Mouse (Mus musculus) layer of hippocampus, postnatal 10 days (tissue): ENCODE data around the gene Sos2. TPM values are rescaled to one million over a fixed set of nuclear protein-coding genes. Genes with fewer than 3 reads are reported as not detected.
"Not testable (repeated sequence)": the region's sequence is repeated elsewhere in the genome, so short reads cannot be mapped to it uniquely, and the experiment has no call there.

Experiments
- DNase-seq, 2 experiments: peaks; one replicate each; pipeline ENCODE4 v3.0.0; 2021; ENCODE audit warnings: low spot score in 2 of 2
- microRNA-seq, 2 experiments: library from miRNA; unstranded; fragments of <30 nt; microRNA quantifications; one replicate each; pipeline ENCODE4 v1.2.0; 2021
- total RNA-seq, 2 experiments: library from RNA; stranded (reverse); gene quantifications; 2 replicates each; pipeline ENCODE4 v1.2.3; 2021

The Sos2 gene
- total RNA-seq, 2 experiments from 2014 or later = 31.8 to 34.1 TPM

DNA sequence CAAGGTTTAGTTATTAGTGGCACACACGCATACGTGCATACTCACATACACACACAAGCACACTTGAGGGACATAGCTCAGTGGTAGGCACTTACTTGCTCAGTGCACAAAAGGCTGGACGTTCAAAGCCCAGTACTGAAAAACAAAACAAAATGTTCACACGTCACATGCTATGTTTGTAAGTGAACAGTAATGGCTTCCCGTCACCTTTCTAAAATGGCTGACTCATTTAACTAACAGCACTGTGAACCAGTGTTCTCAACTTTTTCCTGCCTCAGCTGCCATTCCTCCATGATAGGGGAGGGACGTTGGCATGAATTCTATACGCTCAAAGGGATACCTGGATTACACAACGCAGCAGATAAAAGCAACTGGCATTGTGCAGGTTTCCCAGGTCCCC is 108.4 kb downstream of the Sos2 start:
- no peak for DNase-seq

DNA sequence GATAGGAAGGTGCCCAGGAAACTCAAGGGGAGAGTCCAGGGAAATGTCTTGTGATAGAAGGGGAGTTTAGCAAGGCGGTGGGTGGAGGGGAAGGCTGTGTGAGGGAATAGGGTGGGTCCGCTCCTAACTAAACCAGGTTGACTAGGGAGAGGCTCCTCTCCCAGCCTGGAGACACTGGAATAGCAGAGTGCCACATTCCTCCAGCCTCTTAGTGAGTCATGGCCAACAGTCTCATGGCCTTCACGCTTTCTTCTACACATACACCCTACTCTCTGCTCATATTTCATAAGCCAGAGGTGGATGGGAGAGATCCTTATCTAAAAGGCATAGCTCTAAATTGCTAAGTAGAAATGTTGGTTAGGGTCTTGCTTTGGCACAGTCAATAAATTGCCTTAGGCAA is 111.7 kb downstream of the Sos2 start:
- DNase-seq = no peak

DNA sequence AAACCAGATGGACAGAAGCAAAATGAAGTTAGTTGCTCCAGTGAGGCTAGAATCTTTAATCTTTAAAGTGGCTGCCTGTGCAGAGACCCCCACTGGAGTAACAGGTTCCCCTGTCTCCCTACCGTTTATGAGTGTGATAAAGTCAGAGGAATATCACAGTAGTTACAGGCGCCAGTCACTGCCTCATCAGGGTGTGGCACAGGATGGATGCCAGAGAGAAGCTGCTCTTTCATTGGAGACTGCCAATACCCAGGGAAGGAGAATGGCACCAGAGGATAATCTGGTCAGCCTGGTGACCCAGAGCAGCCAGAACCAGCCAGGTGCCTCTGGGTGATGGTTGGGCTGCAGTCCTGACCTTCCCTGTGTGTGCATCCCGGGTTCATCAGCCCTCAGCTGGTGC is 113.4 kb downstream of the Sos2 start:
- no peak for DNase-seq

DNA sequence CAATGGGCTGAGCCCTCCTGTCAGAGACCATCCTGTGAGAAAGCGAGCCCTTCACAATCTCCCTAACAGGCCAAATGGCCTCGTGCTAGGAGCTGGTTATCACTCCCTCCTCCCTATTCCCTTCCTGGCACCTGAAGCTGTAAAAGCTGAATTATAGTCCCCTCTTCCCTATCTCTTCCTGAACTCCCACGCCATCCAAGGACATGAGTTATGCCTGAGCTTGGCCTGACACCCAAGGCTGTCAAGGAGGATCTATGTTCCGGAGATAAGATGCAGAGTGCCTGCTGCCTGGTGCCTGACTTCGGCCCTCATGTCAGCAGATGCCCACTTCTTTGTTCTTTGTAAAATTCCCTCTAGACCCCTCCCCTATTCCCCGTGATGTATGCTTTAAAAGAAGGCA is 120.6 kb downstream of the Sos2 start:
- not testable (repeated sequence) for DNase-seq

DNA sequence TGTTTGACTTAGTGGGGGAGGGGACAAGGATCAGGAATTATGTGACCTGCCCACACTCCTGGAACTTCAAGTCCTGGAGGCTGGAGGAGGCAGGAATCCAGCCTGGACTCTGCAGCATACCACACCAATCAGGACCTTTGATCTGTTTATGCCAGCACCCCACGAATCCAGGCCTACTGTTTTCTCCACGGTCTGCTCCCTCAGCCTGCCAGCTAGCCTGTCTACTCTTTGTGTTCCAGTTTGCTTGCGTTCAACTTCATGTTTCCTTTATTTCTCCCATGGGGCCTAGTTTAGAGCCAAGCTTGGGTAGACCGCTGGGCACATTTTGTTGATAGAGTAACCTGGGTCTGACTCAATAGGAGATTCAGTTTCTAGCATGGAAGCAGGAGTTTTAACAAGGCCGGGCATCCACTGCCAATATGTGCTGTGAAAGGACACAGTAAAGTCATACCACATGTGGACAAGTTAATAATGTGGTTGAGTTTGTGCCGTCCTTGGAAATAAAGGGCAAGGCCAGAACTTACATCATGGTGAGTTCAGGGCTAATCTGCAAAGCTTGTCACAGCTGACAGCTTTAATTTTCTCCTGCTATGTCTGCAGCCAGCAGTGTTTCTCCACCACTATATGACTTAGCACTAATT is 125.3 kb downstream of the Sos2 start:
- no peak for DNase-seq

DNA sequence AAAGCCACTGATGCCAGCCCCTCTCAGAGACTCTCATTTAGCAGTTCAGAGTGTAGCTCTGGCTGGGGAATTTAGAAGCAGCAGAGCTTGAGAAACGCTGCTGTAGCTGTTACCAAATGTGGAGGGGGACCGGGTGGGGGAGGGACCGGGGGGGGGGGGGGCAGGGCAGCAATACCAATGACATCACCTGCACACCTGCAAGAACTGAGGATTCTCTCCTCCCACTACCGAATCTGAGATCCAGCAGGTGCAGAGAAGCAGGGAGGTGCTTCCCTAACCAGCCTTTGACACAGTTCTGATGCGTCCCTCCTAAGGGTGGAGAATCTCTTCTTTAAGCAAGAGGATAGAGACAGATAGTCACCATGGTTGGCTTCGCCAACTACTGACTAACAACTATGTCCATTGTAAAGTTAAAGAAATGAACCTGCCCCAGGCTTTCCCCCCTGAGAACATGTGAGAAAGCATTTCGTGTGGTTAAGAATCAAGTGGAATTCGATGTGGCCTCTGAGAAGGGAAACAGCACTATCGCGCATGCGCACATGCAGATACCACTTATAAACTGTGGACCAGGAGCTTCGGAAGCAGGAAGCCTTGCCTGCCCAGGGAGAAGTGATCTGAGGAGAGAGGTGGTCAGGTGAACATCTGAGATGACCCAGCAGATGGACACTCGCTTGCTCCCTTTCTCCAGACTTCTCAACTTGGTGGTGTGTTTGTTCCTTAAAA is 136.0 kb downstream of the Sos2 start:
- no peak for DNase-seq

DNA sequence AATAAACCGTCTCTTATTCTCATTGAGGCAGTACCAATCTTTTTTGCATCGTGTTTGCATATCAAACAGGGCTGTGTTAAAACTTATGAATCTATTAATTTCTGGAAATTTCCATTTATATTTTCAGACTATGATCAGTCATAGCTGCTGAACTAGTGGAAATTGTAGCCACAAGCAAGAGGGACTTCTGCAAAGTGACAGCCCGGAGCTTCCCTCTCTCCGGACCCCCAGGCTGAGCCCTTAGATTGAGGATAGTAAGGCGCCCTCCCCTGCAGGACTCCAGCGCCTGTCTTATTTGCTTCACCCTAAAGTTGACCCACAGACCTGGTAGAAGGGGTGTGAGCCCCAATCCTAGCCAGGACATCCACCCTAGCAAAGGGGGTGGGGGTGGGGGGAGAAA is 136.7 kb downstream of the Sos2 start:
- DNase-seq = no peak

DNA sequence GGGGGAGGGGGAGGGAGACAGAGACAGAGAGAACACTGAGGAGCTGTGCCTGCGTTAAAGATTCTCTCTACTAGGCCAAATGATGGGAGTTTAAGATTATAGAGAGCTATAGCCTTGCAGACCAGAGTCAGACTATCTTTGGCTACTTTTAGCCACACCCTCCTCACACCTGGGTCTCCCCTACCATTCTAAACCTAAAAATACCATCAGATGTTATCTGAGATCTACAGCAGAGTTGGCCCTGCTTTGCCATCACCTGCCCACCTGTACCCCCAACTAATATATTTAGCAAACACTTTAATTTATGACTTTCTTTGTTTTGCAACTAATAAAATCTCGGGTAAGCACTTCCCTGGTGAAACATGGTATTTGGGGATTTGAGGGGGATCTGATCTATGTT is 137.1 kb downstream of the Sos2 start:
- DNase-seq = no peak

DNA sequence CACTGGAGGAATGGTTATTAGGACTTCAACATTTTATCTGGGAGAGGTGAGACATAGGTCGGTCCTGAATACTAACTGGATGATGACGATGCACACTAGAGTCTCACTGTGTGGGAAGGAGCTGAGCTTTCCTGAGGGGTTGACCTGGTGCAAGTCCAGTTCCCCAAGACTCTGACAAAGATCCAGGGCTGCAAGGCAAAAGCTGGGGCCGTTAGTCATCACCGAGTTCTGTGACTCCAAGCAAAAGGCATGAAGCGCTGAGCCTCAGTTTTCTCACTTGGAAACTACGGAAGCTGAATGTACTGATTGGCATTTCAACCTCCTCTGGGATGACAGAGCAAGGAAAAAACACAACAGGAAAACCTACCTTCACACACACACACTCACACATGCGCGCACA is 139.3 kb downstream of the Sos2 start:
- DNase-seq = no peak

DNA sequence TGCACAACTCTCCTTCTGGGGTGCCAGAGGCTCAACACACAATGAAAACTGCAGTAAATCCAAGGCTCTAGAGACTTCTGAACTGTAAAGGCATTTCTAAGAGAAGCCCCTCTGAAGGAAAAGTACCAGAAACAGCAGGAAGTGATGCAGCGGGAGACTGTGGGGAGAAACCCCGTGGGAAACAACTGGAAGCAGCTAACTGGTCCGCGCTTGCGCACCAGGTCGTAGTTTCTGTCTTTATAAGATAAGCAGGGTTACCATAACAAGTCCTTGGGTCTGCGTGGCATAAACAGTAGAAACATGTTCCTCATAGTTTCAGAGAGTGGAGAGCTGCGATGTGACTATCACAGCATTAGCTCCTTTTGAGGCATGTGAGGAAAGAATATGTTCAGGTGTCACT is 140.0 kb downstream of the Sos2 start:
- DNase-seq = no peak

DNA sequence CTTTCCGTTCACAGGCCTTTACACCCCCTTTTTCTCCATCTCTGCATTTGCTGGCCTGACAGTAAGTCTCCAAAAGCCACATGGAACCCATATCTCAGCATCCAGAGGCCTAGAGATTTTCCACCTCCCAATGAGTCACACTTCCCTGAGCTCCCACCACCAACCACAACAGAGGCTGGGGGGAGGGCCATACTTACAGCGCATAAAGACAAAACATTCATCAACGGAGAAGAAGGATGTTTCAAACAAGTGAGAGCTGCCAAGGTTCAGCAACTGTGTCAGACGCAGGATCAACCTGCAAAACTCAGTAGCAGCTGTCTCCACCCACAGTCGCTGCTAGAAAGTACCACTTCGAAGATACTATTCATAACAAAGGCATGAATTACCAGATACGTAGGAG is 142.3 kb downstream of the Sos2 start:
- no peak for DNase-seq

DNA sequence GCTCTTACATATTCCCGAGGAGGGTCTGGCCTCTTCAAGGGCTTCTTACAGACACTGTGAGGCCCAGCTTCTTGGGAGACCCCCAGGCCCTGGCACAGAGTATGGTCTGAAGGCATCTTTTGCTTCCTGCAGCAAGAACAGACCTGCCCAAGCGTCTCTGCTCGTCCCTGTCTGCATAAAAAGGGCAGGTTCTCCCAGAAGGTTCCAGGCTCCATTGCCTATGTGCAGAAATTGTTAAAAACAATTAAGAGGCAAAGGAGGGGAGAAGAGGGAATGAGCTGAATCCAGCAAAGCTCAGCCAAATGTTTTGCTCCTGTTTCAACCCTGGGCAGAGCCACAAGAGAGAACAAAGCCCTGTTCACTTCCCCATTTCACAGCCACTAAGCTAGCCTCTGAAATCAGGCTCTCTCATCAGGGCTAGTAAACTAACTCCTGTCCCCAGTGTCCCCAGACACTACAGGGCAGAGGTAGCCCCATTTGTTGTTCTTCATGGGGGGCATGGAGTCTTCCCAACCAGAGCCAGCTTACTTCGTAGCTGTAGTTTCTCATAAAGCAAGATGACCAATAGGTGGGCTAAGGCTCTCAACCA is 143.2 kb downstream of the Sos2 start:
- peak in 1 of 2 experiments; percentile 32 for DNase-seq

DNA sequence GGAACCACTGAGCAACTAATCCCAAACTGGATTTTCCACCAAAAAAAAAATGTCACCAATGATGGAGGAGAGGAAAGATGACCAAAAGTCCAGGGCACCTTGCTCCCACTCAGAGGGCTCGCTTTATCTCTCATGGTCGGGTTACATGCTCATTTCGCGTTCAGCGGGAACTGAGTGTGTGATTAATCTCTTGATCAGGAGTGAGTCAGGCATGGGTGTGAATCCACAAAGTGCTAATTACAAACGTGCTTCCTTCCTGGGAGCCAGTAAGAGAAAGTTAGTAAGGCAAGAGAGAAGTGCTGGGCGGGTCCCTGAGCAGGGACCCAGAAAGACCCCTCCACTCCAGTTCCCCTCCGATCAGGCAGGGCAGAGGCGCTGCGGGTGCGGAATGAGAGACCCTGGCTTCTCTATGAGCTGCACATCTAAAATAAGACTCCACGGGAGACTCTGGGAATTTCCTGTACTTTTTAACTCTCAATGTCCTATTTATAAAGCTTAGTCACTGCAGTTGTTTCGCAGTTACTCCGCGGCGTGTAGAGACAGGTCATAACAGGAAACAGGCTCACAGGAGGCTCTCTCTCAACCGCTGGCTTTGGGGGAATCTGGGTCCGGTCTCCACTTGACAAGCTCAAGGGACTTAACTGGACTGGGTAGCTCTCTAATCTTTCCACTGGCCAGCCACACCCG is 143.8 kb downstream of the Sos2 start:
- DNase-seq = peak; percentile 13 to 28

DNA sequence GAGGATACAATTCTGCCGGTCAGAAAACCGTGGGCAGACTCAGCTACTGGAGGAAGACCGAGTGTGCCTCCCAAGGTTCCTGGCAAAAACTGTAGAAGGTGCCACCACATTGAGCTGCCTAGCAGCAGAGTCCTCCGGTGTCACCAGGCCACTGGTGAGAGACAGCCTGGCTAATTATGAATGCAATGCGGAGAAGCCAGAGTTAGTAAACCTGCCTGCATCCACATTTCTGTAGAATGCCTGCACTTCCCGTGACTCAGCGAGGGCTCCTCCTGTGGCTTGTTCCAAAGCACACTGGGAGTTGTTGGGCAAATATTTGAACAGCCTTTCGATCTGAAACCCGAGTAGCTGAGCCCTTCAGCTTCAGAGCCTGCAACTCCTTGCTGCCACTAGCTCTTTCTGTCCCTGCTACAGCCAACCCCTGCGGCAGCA is 144.4 kb downstream of the Sos2 start:
- peak; percentile 22 to 28 for DNase-seq

DNA sequence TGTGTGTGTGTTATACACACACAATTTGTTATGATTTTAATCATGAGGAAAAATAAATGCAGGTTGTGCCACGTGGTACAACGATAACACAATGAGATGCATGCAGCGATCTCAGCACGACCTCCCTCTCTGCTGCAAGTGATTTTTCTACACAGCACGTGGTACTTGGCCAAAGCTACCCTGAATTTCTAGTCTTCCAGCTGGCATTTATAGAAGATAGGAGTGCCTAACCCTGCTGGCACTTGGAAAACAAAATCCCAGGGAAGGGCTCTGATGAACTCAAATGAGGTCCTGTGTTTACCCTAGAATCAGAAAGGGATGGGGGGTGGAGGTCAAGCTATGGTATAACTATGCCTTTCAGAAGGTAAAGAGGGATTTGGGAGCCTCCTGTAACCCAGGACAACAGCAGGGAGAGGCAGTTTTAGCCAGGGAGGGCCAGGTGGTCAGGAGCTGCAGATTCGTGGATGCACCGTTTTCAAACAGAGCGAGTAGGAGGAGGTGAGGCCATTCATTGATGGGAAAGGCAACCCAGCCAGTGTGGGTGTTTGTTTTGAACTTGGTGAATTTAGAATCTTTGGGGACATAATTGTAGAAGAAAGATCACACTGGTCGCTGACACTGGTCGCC is 144.9 kb downstream of the Sos2 start:
- peak in 1 of 2 experiments; percentile 23 for DNase-seq

Small RNAs within 50 kb of the gene (microRNA-seq; reads per million reads assigned to microRNA genes)
- gene Gm23018 = 0 reads per million in 2 experiments

Other genes with a start within 250 kb of the Sos2 start
- 10 to 100 TPM; 20.6 to 23.0 TPM for gene Vcpkmt, start 98.8 kb downstream of the Sos2 start, total RNA-seq
- 10 to 100 TPM; 12.8 to 14.2 TPM for gene L2hgdh, start 43.0 kb upstream of the Sos2 start, total RNA-seq
- 10 to 100 TPM; 22.2 to 29.0 TPM for gene Atp5s, start 43.1 kb upstream of the Sos2 start, total RNA-seq
- gene Cdkl1, start 109.4 kb upstream of the Sos2 start, total RNA-seq = 10 to 100 TPM; 25.1 to 27.9 TPM
- 100 to 1,000 TPM; 200 to 201 TPM for gene Atl1, start 210.8 kb upstream of the Sos2 start, total RNA-seq
- gene Map4k5, start 211.3 kb upstream of the Sos2 start, total RNA-seq = 10 to 100 TPM; 46.1 to 47.5 TPM